Mouse (Mus musculus): Measurements from ENCODE around the gene Gramd1a. TPM values are rescaled to one million over a fixed set of nuclear protein-coding genes. Genes with fewer than 3 reads are reported as not detected.

Gramd1a gene
- polyA plus RNA-seq (2015; fragmentation: Nextera tagmentation; extraction: Ambion mirVana): 79.8 and 83.2 TPM in 2 replicates

GRCm38 (mm10) chr7:31155296-31156033, at the start of gene Gramd1a:
Gene Gramd1a, minus strand, starts transcription at chr7:31155896.
- Histone ChIP-seq H3K9me3 (no peaks in the 10 kb centered on the region), H3K27me3 (no peaks in the 10 kb centered on the region), H3K9ac (no peak within 1 kb of the TSS), H3K4me2 (replicated peaks) (0 out of 2 replicates have a peak within 1 kb of the TSS, but pooled peaks have one; percentile 21), H3K4me3 (no peak within 1 kb of the TSS), H3K4me1 (peaks cover 16% of the 10 kb centered on the region), H3K36me3 (no peaks in the 10 kb centered on the region), H3K27ac (peak within 1 kb of the TSS; percentile 33; the same call in 1 of the 2 replicates)
- WGBS: 52% methylated on average over 5 of the region's 5 CpGs
- no peak for ATAC-seq (ENCODE audit: low FRiP score, low read depth)

DNA sequence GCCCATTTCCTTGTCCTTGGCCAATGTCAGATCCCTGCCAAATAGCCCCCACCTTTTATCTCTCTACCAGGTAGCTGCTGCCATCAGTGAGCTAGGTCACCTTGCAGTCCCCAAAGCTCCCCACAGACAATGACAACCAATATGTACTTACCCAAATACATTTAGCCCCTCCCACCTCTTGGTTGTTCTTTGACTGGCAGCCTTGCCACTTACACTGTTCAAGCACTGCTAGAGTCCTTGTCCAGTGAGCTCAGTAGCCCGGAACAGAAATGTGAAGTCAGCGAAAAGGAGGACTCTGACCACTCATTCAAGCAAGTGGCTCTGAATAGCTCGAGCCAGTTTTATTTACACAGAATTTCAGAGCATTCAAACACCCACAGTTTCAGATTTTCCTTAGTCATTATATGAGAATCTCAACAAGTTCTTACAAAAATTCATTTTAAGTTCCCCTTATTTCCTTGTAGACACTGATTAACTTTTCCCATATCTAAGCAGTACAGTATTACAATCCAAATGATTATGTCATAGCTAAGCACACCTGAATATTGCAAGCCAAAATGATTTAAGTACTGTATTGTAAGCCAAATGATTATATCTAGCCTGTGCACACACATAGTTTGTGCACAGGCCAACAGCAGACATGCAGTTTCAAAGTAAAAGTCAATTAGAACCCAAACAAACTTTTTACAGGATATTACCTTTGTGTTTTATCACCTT, 40.1 kb upstream of the Gramd1a start:
- H3K4me3 ChIP-seq: no peak overlapping the region
- H3K9ac ChIP-seq: no peak overlapping the region
- 74% methylated on average over 3 of the region's 3 CpGs for WGBS
- H3K4me2 ChIP-seq (replicated peaks): no peak overlapping the region
- no peaks in the 10 kb centered on the region for H3K36me3 ChIP-seq
- H3K27ac ChIP-seq: no peak overlapping the region
- H3K27me3 ChIP-seq: no peaks in the 10 kb centered on the region
- no peaks in the 10 kb centered on the region for H3K9me3 ChIP-seq
- no peak for ATAC-seq (ENCODE audit: low FRiP score, low read depth)
- no peaks in the 10 kb centered on the region for H3K4me1 ChIP-seq

DNA sequence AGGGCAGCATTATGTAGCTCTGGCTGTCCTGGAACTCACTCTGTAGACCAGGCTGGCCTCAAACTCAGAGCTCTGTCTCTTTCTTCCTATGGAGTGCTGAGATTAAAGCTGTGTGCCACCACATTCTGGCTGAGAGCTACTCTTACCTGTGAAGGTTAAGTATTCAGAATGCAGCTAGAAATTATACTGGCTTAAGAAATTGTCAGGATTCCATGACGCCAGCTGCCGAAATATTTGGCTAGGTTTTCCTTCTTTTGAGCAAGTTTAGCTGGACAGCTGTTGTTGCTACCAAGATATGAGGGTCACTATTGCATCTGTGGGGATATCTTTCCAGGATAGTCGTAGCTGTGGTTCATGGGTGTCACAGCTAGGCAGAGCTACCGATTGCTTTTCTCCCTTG, 29.0 kb upstream of the Gramd1a start:
- no peak overlapping the region for H3K4me3 ChIP-seq
- WGBS: 80% methylated on average over 4 of the region's 4 CpGs
- no peaks in the 10 kb centered on the region for H3K36me3 ChIP-seq
- H3K9me3 ChIP-seq: no peaks in the 10 kb centered on the region
- peaks cover 3% of the 10 kb centered on the region; the same call in 1 of the 2 replicates for H3K27me3 ChIP-seq
- no peak overlapping the region for H3K27ac ChIP-seq
- H3K4me2 ChIP-seq (replicated peaks): no peak overlapping the region
- no peaks in the 10 kb centered on the region for H3K4me1 ChIP-seq
- no peak for ATAC-seq (ENCODE audit: low FRiP score, low read depth)
- H3K9ac ChIP-seq: no peak overlapping the region

DNA sequence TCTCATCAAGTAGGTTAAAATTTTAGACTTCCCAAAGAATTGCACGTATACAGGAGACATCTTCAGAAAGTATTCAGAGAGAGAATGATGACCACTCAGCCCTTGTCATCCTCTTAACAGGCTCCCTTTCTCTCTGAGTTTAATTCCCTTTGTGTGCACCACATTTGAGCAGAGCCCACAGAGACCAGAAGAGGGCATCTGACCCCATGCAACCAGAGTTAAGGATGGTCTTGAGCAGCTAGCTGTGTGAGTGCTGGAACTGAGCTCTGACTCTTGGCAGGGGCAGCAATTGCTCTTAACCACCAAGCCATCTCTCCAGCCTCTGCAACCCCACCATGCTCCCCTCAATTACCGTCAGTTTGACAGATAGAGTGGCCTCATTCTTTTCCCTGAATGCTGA, 27.2 kb upstream of the Gramd1a start:
- no peaks in the 10 kb centered on the region for H3K4me1 ChIP-seq
- H3K4me3 ChIP-seq: no peak overlapping the region
- H3K27ac ChIP-seq: no peak overlapping the region
- H3K27me3 ChIP-seq: peaks cover 11% of the 10 kb centered on the region; the same call in 1 of the 2 replicates
- WGBS: 34% methylated on average over 2 of the region's 2 CpGs
- H3K9me3 ChIP-seq: no peaks in the 10 kb centered on the region
- H3K36me3 ChIP-seq: no peaks in the 10 kb centered on the region
- no peak for ATAC-seq (ENCODE audit: low FRiP score, low read depth)
- H3K4me2 ChIP-seq (replicated peaks): no peak overlapping the region
- H3K9ac ChIP-seq: no peak overlapping the region

- H3K4me3 ChIP-seq: peak overlapping the region; percentile 20; the same call in 1 of the 2 replicates
- H3K36me3 ChIP-seq: no peaks in the 10 kb centered on the region
- peak overlapping the region; percentile 48 for H3K4me2 ChIP-seq (replicated peaks)
- 28% methylated on average over 22 of the region's 22 CpGs for WGBS
- no peak overlapping the region for H3K9ac ChIP-seq
- H3K27me3 ChIP-seq: peaks cover 13% of the 10 kb centered on the region; the same call in 1 of the 2 replicates
- H3K27ac ChIP-seq: no peak overlapping the region
- no peaks in the 10 kb centered on the region for H3K9me3 ChIP-seq
- peak; percentile 75 for ATAC-seq (ENCODE audit: low FRiP score, low read depth)
- no peaks in the 10 kb centered on the region for H3K4me1 ChIP-seq
These were observed 21.4 kb upstream of the Gramd1a start for GRCm38 (mm10) chr7:31176886-31177763.

DNA sequence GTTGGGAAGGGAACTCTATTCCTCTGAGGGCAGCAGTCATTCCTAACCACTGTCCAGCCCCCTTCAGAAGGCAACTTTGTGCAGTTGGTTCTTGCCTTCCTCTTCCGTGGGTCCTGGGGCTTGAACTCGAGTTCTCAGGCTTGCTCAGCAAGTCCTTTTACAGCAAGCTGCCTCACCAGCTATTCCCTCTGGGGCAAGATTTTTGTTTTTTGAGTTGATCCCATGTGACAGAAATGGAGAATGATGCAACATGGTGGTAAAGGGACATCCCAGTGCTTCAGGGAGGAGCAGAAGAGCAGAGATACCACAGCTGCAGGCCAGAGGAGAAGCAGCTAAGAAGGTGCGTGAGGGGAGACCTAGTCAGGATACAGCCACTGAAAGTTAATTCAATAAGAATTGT, 19.4 kb upstream of the Gramd1a start:
- H3K27ac ChIP-seq: no peak overlapping the region
- no peak overlapping the region for H3K4me3 ChIP-seq
- H3K4me1 ChIP-seq: no peaks in the 10 kb centered on the region
- 85% methylated on average over 3 of the region's 3 CpGs for WGBS
- H3K4me2 ChIP-seq (replicated peaks): no peak overlapping the region
- H3K9me3 ChIP-seq: no peaks in the 10 kb centered on the region
- H3K27me3 ChIP-seq: peaks cover 13% of the 10 kb centered on the region; the same call in 1 of the 2 replicates
- H3K36me3 ChIP-seq: no peaks in the 10 kb centered on the region
- no peak overlapping the region for H3K9ac ChIP-seq
- ATAC-seq (ENCODE audit: low FRiP score, low read depth): no peak

- Histone ChIP-seq H3K4me1 (no peaks in the 10 kb centered on the region), H3K27me3 (peaks cover 13% of the 10 kb centered on the region; the same call in 1 of the 2 replicates), H3K27ac (no peak overlapping the region), H3K4me3 (no peak overlapping the region), H3K9me3 (no peaks in the 10 kb centered on the region), H3K4me2 (replicated peaks) (no peak overlapping the region), H3K36me3 (no peaks in the 10 kb centered on the region), H3K9ac (no peak overlapping the region)
- no peak for ATAC-seq (ENCODE audit: low FRiP score, low read depth)
- 64% methylated on average over 8 of the region's 8 CpGs for WGBS
These were observed 18.8 kb upstream of the Gramd1a start for GRCm38 (mm10) chr7:31174466-31174865.

DNA sequence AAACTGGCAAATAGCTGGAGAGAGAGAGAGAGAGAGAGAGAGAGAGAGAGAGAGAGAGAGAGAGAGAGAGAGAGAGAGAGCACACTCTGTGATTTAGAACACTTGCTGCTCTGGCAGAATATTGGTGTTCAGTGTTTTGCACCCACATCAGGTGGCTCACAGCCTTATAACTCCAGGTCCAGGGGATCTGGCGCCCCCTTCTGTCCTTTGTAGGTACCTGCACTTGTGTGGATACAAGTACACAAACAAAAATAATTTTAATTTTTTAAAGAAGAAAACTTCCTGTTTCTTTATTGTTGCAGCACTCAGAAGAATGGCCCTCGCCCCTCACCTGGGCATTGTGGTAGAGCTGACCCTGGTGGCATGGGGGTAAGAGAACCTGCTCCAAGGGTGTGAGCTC, 16.5 kb upstream of the Gramd1a start:
- Histone ChIP-seq H3K4me2 (replicated peaks) (no peak overlapping the region), H3K9me3 (no peaks in the 10 kb centered on the region), H3K36me3 (no peaks in the 10 kb centered on the region), H3K4me3 (no peak overlapping the region), H3K27ac (no peak overlapping the region), H3K9ac (no peak overlapping the region), H3K27me3 (no peaks in the 10 kb centered on the region), H3K4me1 (no peaks in the 10 kb centered on the region)
- no peak for ATAC-seq (ENCODE audit: low FRiP score, low read depth)
- WGBS: 19% methylated on average over 2 of the region's 2 CpGs

DNA sequence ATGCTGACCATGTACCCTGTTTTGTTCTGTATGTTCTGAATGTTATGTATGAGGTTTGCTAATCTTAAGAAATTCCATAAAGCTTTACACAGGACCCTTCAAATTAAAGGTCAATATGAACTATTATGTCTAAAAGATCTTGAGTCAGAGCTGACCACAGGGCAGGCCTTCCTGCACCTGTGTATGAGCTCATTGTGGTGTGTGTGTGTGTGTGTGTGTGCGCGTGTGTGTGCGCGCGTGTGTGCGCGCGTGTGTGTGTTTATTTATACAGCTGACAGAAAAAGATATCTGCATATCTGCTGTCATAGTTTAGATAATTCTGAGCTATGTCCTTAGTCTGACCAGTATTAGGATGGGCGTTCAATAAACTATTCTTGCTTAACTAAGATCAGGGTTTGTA, 14.8 kb upstream of the Gramd1a start:
- Histone ChIP-seq H3K9ac (no peak overlapping the region), H3K27ac (no peak overlapping the region), H3K4me3 (no peak overlapping the region), H3K36me3 (no peaks in the 10 kb centered on the region), H3K9me3 (no peaks in the 10 kb centered on the region), H3K4me2 (replicated peaks) (no peak overlapping the region), H3K27me3 (no peaks in the 10 kb centered on the region), H3K4me1 (no peaks in the 10 kb centered on the region)
- no peak for ATAC-seq (ENCODE audit: low FRiP score, low read depth)
- 96% methylated on average over 9 of the region's 9 CpGs for WGBS

DNA sequence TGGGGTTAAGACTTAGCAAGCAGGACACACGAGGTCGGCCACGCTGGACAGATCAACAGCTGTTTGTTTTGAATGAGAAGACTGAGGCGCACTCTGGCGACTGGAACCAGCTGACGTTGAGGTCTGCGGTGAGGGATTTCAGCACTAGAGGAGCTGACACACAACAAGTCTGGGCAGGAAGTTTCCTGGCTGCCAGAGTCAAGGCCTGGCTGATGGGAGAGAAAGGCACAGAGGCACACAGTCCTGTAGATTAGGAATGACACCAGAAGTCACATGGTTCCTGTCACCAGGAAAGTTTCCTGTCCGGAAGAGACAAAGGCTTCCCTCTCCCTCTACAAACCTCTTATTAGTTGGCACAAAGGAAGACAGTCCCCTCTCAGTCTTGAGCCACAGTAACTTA, 12.7 kb upstream of the Gramd1a start:
- Histone ChIP-seq H3K9me3 (no peaks in the 10 kb centered on the region), H3K27ac (no peak overlapping the region), H3K27me3 (no peaks in the 10 kb centered on the region), H3K9ac (no peak overlapping the region), H3K36me3 (no peaks in the 10 kb centered on the region), H3K4me1 (no peaks in the 10 kb centered on the region), H3K4me2 (replicated peaks) (no peak overlapping the region), H3K4me3 (no peak overlapping the region)
- 59% methylated on average over 8 of the region's 8 CpGs for WGBS
- no peak for ATAC-seq (ENCODE audit: low FRiP score, low read depth)

GRCm38 (mm10) chr7:31164748-31165147, 9.1 kb upstream of the Gramd1a start:
- no peaks in the 10 kb centered on the region for H3K4me1 ChIP-seq
- no peaks in the 10 kb centered on the region for H3K9me3 ChIP-seq
- H3K4me3 ChIP-seq: no peak overlapping the region
- no peaks in the 10 kb centered on the region for H3K36me3 ChIP-seq
- H3K27me3 ChIP-seq: no peaks in the 10 kb centered on the region
- H3K4me2 ChIP-seq (replicated peaks): no peak overlapping the region
- no peak overlapping the region for H3K27ac ChIP-seq
- no peak for ATAC-seq (ENCODE audit: low FRiP score, low read depth)
- 67% methylated on average over 1 of the region's 1 CpGs for WGBS
- no peak overlapping the region for H3K9ac ChIP-seq
